Mouse (Mus musculus) intestine, embryonic 14.5 days (tissue): Measurements from ENCODE around the gene Fam13a. TPM values are rescaled to one million over a fixed set of nuclear protein-coding genes. Genes with fewer than 3 reads are reported as not detected.

ENCODE experiments used
- ATAC-seq: fragments of 200-750 bp; cut with Nextera tagmentation; replicated peaks from 2 replicates; pipeline ENCODE4 v1.8.0; 2017; ENCODE audit warnings: low read depth, moderate number of reproducible peaks, moderate TSS enrichment, moderate library complexity; ENCODE audit not compliant: low FRiP score, low TSS enrichment
- DNase-seq: peaks from one replicate; pipeline ENCODE4 v3.0.0-alpha.2; 2018; ENCODE audit warnings: low spot score
- H3K27ac ChIP-seq: fragments of 300-500 bp; sonication (generic); 2 replicates; pipeline ENCODE4 v1.5.1; 2014; ENCODE audit warnings: low read depth, mild to moderate bottlenecking, control low read depth
- H3K27me3 ChIP-seq: fragments of 300-500 bp; sonication (generic); replicated peaks from 2 replicates; pipeline ENCODE4 v1.6.1; 2014; ENCODE audit warnings: low read length, control low read depth; ENCODE audit not compliant: control insufficient read depth, insufficient read depth
- H3K36me3 ChIP-seq: fragments of 300-500 bp; sonication (generic); 2 replicates; pipeline ENCODE4 v1.6.1; 2014; ENCODE audit warnings: low read length, control low read depth; ENCODE audit not compliant: control insufficient read depth, insufficient read depth
- H3K4me1 ChIP-seq: fragments of 300-500 bp; sonication (generic); replicated peaks from 2 replicates; pipeline ENCODE4 v1.6.1; 2014; ENCODE audit warnings: low read length, control low read depth, mixed read lengths; ENCODE audit not compliant: control insufficient read depth, insufficient read depth
- H3K4me2 ChIP-seq: fragments of 300-500 bp; sonication (generic); 2 replicates; pipeline ENCODE4 v1.6.1; 2014; ENCODE audit warnings: low read length
- H3K4me3 ChIP-seq: fragments of 300-500 bp; sonication (generic); 2 replicates; pipeline ENCODE4 v1.5.1; 2014; ENCODE audit warnings: low read depth, low read length, control low read depth, mixed read lengths
- H3K9ac ChIP-seq: fragments of 300-500 bp; sonication (generic); 2 replicates; pipeline ENCODE4 v1.6.1; 2014; ENCODE audit warnings: mild to moderate bottlenecking, low read length
- H3K9me3 ChIP-seq: fragments of 300-500 bp; sonication (generic); 2 replicates; pipeline ENCODE4 v1.6.1; 2016; ENCODE audit warnings: low read length, control low read depth; ENCODE audit not compliant: control insufficient read depth
- WGBS: fragments of 180-500 bp; shearing (Covaris S2); extraction: QIAGEN DNeasy Blood & Tissue Kit; methylation state at CpG from one replicate; pipeline ENCODE4 v1.1.7; 2014; 5-methylcytosine and 5-hydroxymethylcytosine counted together
- polyA plus RNA-seq: library from polyadenylated mRNA; unstranded; fragments of >200 nt; fragmentation: Nextera tagmentation; extraction: Ambion mirVana; gene quantifications from 2 replicates; pipeline ENCODE4 v1.2.1, GENCODE M21; 2014

Gene Fam13a
- polyA plus RNA-seq = 9.9 and 13.1 TPM in 2 replicates

GRCm38 (mm10) chr6:59024164-59024724, at the start of gene Fam13a:
TSS of gene Fam13a (minus strand) at chr6:59024549.
- Histone ChIP-seq H3K4me3 (peak within 1 kb of the TSS; percentile 61), H3K9me3 (no peaks in the 10 kb centered on the region), H3K36me3 (no peaks in the 10 kb centered on the region), H3K27me3 (no peaks in the 10 kb centered on the region), H3K4me1 (peaks cover 4% of the 10 kb centered on the region; the same call in 1 of the 2 replicates), H3K4me2 (peak within 1 kb of the TSS; percentile 69), H3K27ac (peak within 1 kb of the TSS; percentile 62; the same call in 1 of the 2 replicates), H3K9ac (peak within 1 kb of the TSS; percentile 44)
- DNase-seq (peak; percentile 85), ATAC-seq (peak; percentile 98)
- under 1% methylated on average over 16 of the region's 16 CpGs for WGBS

GRCm38 (mm10) chr6:59072096-59073060, 48.0 kb upstream of the Fam13a start:
- no peaks in the 10 kb centered on the region for H3K4me1 ChIP-seq
- ATAC-seq = no peak
- no peak for DNase-seq
- no peak overlapping the region for H3K27ac ChIP-seq
- H3K9me3 ChIP-seq = no peaks in the 10 kb centered on the region
- no peaks in the 10 kb centered on the region for H3K36me3 ChIP-seq
- no peaks in the 10 kb centered on the region for H3K27me3 ChIP-seq
- H3K4me2 ChIP-seq = no peak overlapping the region
- WGBS = 83% methylated on average over 5 of the region's 5 CpGs
- H3K9ac ChIP-seq = no peak overlapping the region
- no peak overlapping the region for H3K4me3 ChIP-seq

- H3K4me1 ChIP-seq = no peaks in the 10 kb centered on the region
- H3K9me3 ChIP-seq = no peaks in the 10 kb centered on the region
- H3K4me3 ChIP-seq = no peak overlapping the region
- no peak for ATAC-seq
- no peak overlapping the region for H3K4me2 ChIP-seq
- H3K27me3 ChIP-seq = no peaks in the 10 kb centered on the region
- WGBS = 85% methylated on average over 3 of the region's 3 CpGs
- no peaks in the 10 kb centered on the region for H3K36me3 ChIP-seq
- H3K9ac ChIP-seq = no peak overlapping the region
- DNase-seq = no peak
- no peak overlapping the region for H3K27ac ChIP-seq
Measured at GRCm38 (mm10) chr6:59071691-59072090, 47.3 kb upstream of the Fam13a start.

- DNase-seq (no peak), ATAC-seq (no peak)
- Histone ChIP-seq H3K36me3 (no peaks in the 10 kb centered on the region), H3K27me3 (no peaks in the 10 kb centered on the region), H3K27ac (no peak overlapping the region), H3K9ac (no peak overlapping the region), H3K4me2 (no peak overlapping the region), H3K4me3 (no peak overlapping the region), H3K9me3 (no peaks in the 10 kb centered on the region), H3K4me1 (no peaks in the 10 kb centered on the region)
- 89% methylated on average over 5 of the region's 5 CpGs for WGBS
Measured at GRCm38 (mm10) chr6:59068187-59068586, 43.8 kb upstream of the Fam13a start.

- WGBS = 58% methylated on average over 4 of the region's 4 CpGs
- H3K4me1 ChIP-seq = no peaks in the 10 kb centered on the region
- no peak overlapping the region for H3K4me3 ChIP-seq
- H3K27me3 ChIP-seq = no peaks in the 10 kb centered on the region
- H3K4me2 ChIP-seq = no peak overlapping the region
- H3K9ac ChIP-seq = no peak overlapping the region
- H3K9me3 ChIP-seq = no peaks in the 10 kb centered on the region
- no peak for ATAC-seq
- H3K27ac ChIP-seq = no peak overlapping the region
- DNase-seq = no peak
- no peaks in the 10 kb centered on the region for H3K36me3 ChIP-seq
Measured at GRCm38 (mm10) chr6:59064440-59064839, 40.1 kb upstream of the Fam13a start.

GRCm38 (mm10) chr6:59053232-59053631, 28.9 kb upstream of the Fam13a start:
- H3K4me1 ChIP-seq = no peaks in the 10 kb centered on the region
- H3K9ac ChIP-seq = no peak overlapping the region
- WGBS = 71% methylated on average over 2 of the region's 2 CpGs
- H3K27me3 ChIP-seq = no peaks in the 10 kb centered on the region
- H3K27ac ChIP-seq = no peak overlapping the region
- DNase-seq = peak; percentile 52
- H3K4me3 ChIP-seq = no peak overlapping the region
- H3K36me3 ChIP-seq = no peaks in the 10 kb centered on the region
- H3K4me2 ChIP-seq = no peak overlapping the region
- H3K9me3 ChIP-seq = no peaks in the 10 kb centered on the region
- 0 out of 2 replicates have a peak, but pooled peaks have one; percentile 53 for ATAC-seq

GRCm38 (mm10) chr6:59039719-59040118, 15.4 kb upstream of the Fam13a start:
- H3K4me3 ChIP-seq = no peak overlapping the region
- no peak for DNase-seq
- ATAC-seq = no peak
- no peaks in the 10 kb centered on the region for H3K36me3 ChIP-seq
- 63% methylated on average over 1 of the region's 1 CpGs for WGBS
- no peaks in the 10 kb centered on the region for H3K4me1 ChIP-seq
- no peak overlapping the region for H3K9ac ChIP-seq
- H3K27me3 ChIP-seq = no peaks in the 10 kb centered on the region
- H3K4me2 ChIP-seq = no peak overlapping the region
- H3K27ac ChIP-seq = no peak overlapping the region
- H3K9me3 ChIP-seq = no peaks in the 10 kb centered on the region

- ATAC-seq = no peak
- H3K36me3 ChIP-seq = no peaks in the 10 kb centered on the region
- WGBS = 76% methylated on average over 5 of the region's 5 CpGs
- no peak overlapping the region for H3K9ac ChIP-seq
- H3K9me3 ChIP-seq = no peaks in the 10 kb centered on the region
- H3K4me1 ChIP-seq = no peaks in the 10 kb centered on the region
- no peaks in the 10 kb centered on the region for H3K27me3 ChIP-seq
- H3K27ac ChIP-seq = no peak overlapping the region
- no peak overlapping the region for H3K4me2 ChIP-seq
- H3K4me3 ChIP-seq = no peak overlapping the region
- no peak for DNase-seq
Measured at GRCm38 (mm10) chr6:59032748-59033147, 8.4 kb upstream of the Fam13a start.
